9 mouse cellular contexts compared by ENCODE assay signal in genomic region chr14:62341887-62342642, GRCm38 (mm10). TPM values are rescaled to one million over a fixed set of nuclear protein-coding genes. Genes with fewer than 3 reads are reported as not detected.
DNase-seq lines count a peak whose midpoint lies in the region; ATAC-seq and TF ChIP-seq lines count a peak whose summit lies in the region.
"Had no signal": no experiment of that assay in that cellular context is flagged by ENCODE, and none has a peak within 500 bp of the region (broad histone marks: within the 10 kb centered on the region; RNA-seq: fewer than 3 reads in every experiment).

No protein-coding gene starts in this region.

- peak overlapping the region; percentile 70 for H3K27ac ChIP-seq in hindbrain, embryonic 10.5 days
- H3K27ac ChIP-seq in hindbrain, embryonic 11.5 days (ENCODE audit: low read depth, low read length) = no peak overlapping the region
- H3K27ac ChIP-seq in stomach, embryonic 16.5 days (ENCODE audit: low read length) = 0 out of 2 replicates have a peak overlapping the region, but pooled peaks have one; percentile 8
- no peak overlapping the region for H3K27ac ChIP-seq in stomach, postnatal 0 days (replicated peaks)
- peak overlapping the region; percentile 83 for H3K27ac ChIP-seq in embryonic facial prominence, embryonic 15.5 days (replicated peaks)
- H3K27ac ChIP-seq in macrophage = peak overlapping the region; percentile 39; the same call in 1 of the 2 replicates
- H3K27ac ChIP-seq: midbrain, embryonic 12.5 days had no signal

- TF ChIP-seq EP300 in stomach, postnatal 0 days (optimal IDR thresholded peaks at IDR 0.05) = no peak

- H3K4me1 ChIP-seq in hindbrain, embryonic 10.5 days (replicated peaks) = peaks cover 8% of the 10 kb centered on the region
- H3K4me1 ChIP-seq in hindbrain, embryonic 11.5 days (replicated peaks; ENCODE audit: control insufficient read depth, insufficient read depth, low read length) = no peaks in the 10 kb centered on the region
- no peaks in the 10 kb centered on the region; the same call in 1 of the 2 replicates for H3K4me1 ChIP-seq in stomach, embryonic 16.5 days (ENCODE audit: control insufficient read depth, insufficient read depth, low read length)
- H3K4me1 ChIP-seq in stomach, postnatal 0 days (replicated peaks; ENCODE audit: control insufficient read depth, insufficient read depth) = no peaks in the 10 kb centered on the region; the same call in 1 of the 2 replicates
- peaks cover 24% of the 10 kb centered on the region for H3K4me1 ChIP-seq in embryonic facial prominence, embryonic 15.5 days

- DNase-seq in hindbrain, embryonic 10.5 days (ENCODE audit: low spot score) = no peak
- no peak for DNase-seq in hindbrain, embryonic 11.5 days (ENCODE audit: low spot score)
- DNase-seq in stomach, postnatal 0 days (ENCODE audit: low spot score) = no peak
- no peak for DNase-seq in adrenal gland, adult (ENCODE audit: inconsistent age in 2 of 2, low spot score in 1 of 2)
- no peak for DNase-seq in kidney, adult 18-20 months

- TF ChIP-seq CTCF in stomach, postnatal 0 days (IDR thresholded peaks at IDR 0.05; ENCODE audit: low read depth) = no peak

- H3K36me3 ChIP-seq in hindbrain, embryonic 10.5 days = peaks cover 7% of the 10 kb centered on the region
- H3K36me3 ChIP-seq in hindbrain, embryonic 11.5 days (ENCODE audit: control insufficient read depth, insufficient read depth, low read length) = no peaks in the 10 kb centered on the region
- no peaks in the 10 kb centered on the region for H3K36me3 ChIP-seq in stomach, embryonic 16.5 days (ENCODE audit: control insufficient read depth, insufficient read depth, low read length)
- no peaks in the 10 kb centered on the region for H3K36me3 ChIP-seq in stomach, postnatal 0 days (ENCODE audit: control insufficient read depth, insufficient read depth, low read length)
- no peaks in the 10 kb centered on the region for H3K36me3 ChIP-seq in embryonic facial prominence, embryonic 15.5 days
- H3K36me3 ChIP-seq in macrophage (ENCODE audit: inconsistent target) = no peaks in the 10 kb centered on the region
- H3K36me3 ChIP-seq: midbrain, embryonic 12.5 days had no signal

- H3K9ac ChIP-seq in hindbrain, embryonic 11.5 days (ENCODE audit: low read depth, low read length) = no peak overlapping the region
- no peak overlapping the region for H3K9ac ChIP-seq in stomach, embryonic 16.5 days (ENCODE audit: low read length)
- no peak overlapping the region for H3K9ac ChIP-seq in stomach, postnatal 0 days (ENCODE audit: low read length)
- no peak overlapping the region for H3K9ac ChIP-seq in embryonic facial prominence, embryonic 15.5 days
- H3K9ac ChIP-seq: midbrain, embryonic 12.5 days had no signal

- H3K27me3 ChIP-seq in hindbrain, embryonic 10.5 days (ENCODE audit: insufficient read depth, poor library complexity, severe bottlenecking) = no peaks in the 10 kb centered on the region
- H3K27me3 ChIP-seq in hindbrain, embryonic 11.5 days (ENCODE audit: control insufficient read depth, insufficient read depth, low read length) = no peaks in the 10 kb centered on the region
- no peaks in the 10 kb centered on the region for H3K27me3 ChIP-seq in stomach, embryonic 16.5 days (ENCODE audit: control insufficient read depth, insufficient read depth, low read length)
- no peaks in the 10 kb centered on the region for H3K27me3 ChIP-seq in stomach, postnatal 0 days (ENCODE audit: control insufficient read depth, insufficient read depth, low read length)
- no peaks in the 10 kb centered on the region for H3K27me3 ChIP-seq in embryonic facial prominence, embryonic 15.5 days
- H3K27me3 ChIP-seq: midbrain, embryonic 12.5 days had no signal

- H3K4me3 ChIP-seq in hindbrain, embryonic 10.5 days = no peak overlapping the region
- H3K4me3 ChIP-seq in hindbrain, embryonic 11.5 days (ENCODE audit: low read depth, low read length) = no peak overlapping the region
- H3K4me3 ChIP-seq in stomach, embryonic 16.5 days (replicated peaks; ENCODE audit: low read length) = no peak overlapping the region
- H3K4me3 ChIP-seq in stomach, postnatal 0 days (ENCODE audit: low read depth, low read length) = no peak overlapping the region
- no peak overlapping the region for H3K4me3 ChIP-seq in embryonic facial prominence, embryonic 15.5 days (replicated peaks)
- no peak overlapping the region for H3K4me3 ChIP-seq in macrophage (ENCODE audit: inconsistent target)
- H3K4me3 ChIP-seq: midbrain, embryonic 12.5 days had no signal

- H3K9me3 ChIP-seq in hindbrain, embryonic 10.5 days = no peaks in the 10 kb centered on the region
- H3K9me3 ChIP-seq in hindbrain, embryonic 11.5 days (ENCODE audit: control insufficient read depth, low read length) = no peaks in the 10 kb centered on the region
- no peaks in the 10 kb centered on the region for H3K9me3 ChIP-seq in stomach, embryonic 16.5 days (replicated peaks; ENCODE audit: control insufficient read depth, low read length)
- H3K9me3 ChIP-seq in stomach, postnatal 0 days (ENCODE audit: control insufficient read depth, low read length) = no peaks in the 10 kb centered on the region
- H3K9me3 ChIP-seq in embryonic facial prominence, embryonic 15.5 days (replicated peaks) = no peaks in the 10 kb centered on the region
- H3K9me3 ChIP-seq: midbrain, embryonic 12.5 days had no signal

- no peak for ATAC-seq in hindbrain, embryonic 11.5 days (ENCODE audit: low FRiP score)
- no peak for ATAC-seq in stomach, embryonic 16.5 days (ENCODE audit: insufficient read depth, low FRiP score)
- ATAC-seq in stomach, postnatal 0 days (ENCODE audit: low FRiP score, low TSS enrichment) = no peak
- ATAC-seq in embryonic facial prominence, embryonic 15.5 days (ENCODE audit: insufficient number of reproducible peaks, low FRiP score, low TSS enrichment, low read depth) = no peak

- 83% methylated on average over 8 of the region's 8 CpGs for WGBS in hindbrain, embryonic 10.5 days
- 79% methylated on average over 8 of the region's 8 CpGs for WGBS in hindbrain, embryonic 11.5 days
- 58% methylated on average over 8 of the region's 8 CpGs for WGBS in stomach, embryonic 16.5 days
- 50% methylated on average over 8 of the region's 8 CpGs for WGBS in stomach, postnatal 0 days
- WGBS in embryonic facial prominence, embryonic 15.5 days = 39% methylated on average over 8 of the region's 8 CpGs
- WGBS in macrophage (ENCODE audit: missing documents) = 90% methylated on average over 8 of the region's 8 CpGs

- peaks cover 43% of the 10 kb centered on the region; the same call in 1 of the 2 replicates for H3K79me2 ChIP-seq in macrophage (ENCODE audit: inconsistent target)

- H3K4me2 ChIP-seq in hindbrain, embryonic 11.5 days (replicated peaks; ENCODE audit: low read depth, low read length) = no peak overlapping the region
- no peak overlapping the region for H3K4me2 ChIP-seq in stomach, embryonic 16.5 days (ENCODE audit: low read depth, low read length)
- H3K4me2 ChIP-seq in stomach, postnatal 0 days (replicated peaks; ENCODE audit: low read depth) = no peak overlapping the region
- 0 out of 2 replicates have a peak overlapping the region, but pooled peaks have one; percentile 2 for H3K4me2 ChIP-seq in embryonic facial prominence, embryonic 15.5 days (replicated peaks)
- H3K4me2 ChIP-seq: midbrain, embryonic 12.5 days had no signal

RNA-seq across cellular contexts. Expression of gene Dleu7, which starts 49.2 kb away (rescaled TPM):
- polyA plus RNA-seq in hindbrain, embryonic 10.5 days (2016; fragmentation: Nextera tagmentation; extraction: Ambion mirVana) = 1.8 and 1.9 TPM in 2 replicates
- polyA plus RNA-seq in hindbrain, embryonic 11.5 days (2014; fragmentation: Nextera tagmentation; extraction: Ambion mirVana) = 1.4 and 1.6 TPM in 2 replicates
- polyA plus RNA-seq in stomach, embryonic 16.5 days (2015; fragmentation: Nextera tagmentation; extraction: Ambion mirVana) = 0.29 and 0.36 TPM in 2 replicates
- 0.18 TPM in 2 replicates for polyA plus RNA-seq in stomach, postnatal 0 days (2015; fragmentation: Nextera tagmentation; extraction: Ambion mirVana)
- polyA plus RNA-seq in embryonic facial prominence, embryonic 15.5 days (2015; fragmentation: Nextera tagmentation; extraction: Ambion mirVana) = 1.8 and 2.2 TPM in 2 replicates
- total RNA-seq in macrophage (2018; cell fraction: chromatin; rRNA removed) = not detected
- total RNA-seq in macrophage (2018; cell fraction: cytosol; rRNA removed) = not detected
- not detected for total RNA-seq in macrophage (2018; cell fraction: nucleus; rRNA removed)
- polyA plus RNA-seq in macrophage (2018) = not detected in 3 replicates

RNA-seq across cellular contexts. Expression of gene Rnaseh2b, which starts 49.7 kb away (rescaled TPM):
- polyA plus RNA-seq in hindbrain, embryonic 10.5 days (2016; fragmentation: Nextera tagmentation; extraction: Ambion mirVana) = 60.7 TPM in 2 replicates
- 62.1 and 62.9 TPM in 2 replicates for polyA plus RNA-seq in hindbrain, embryonic 11.5 days (2014; fragmentation: Nextera tagmentation; extraction: Ambion mirVana)
- 43.7 and 46.6 TPM in 2 replicates for polyA plus RNA-seq in stomach, embryonic 16.5 days (2015; fragmentation: Nextera tagmentation; extraction: Ambion mirVana)
- polyA plus RNA-seq in stomach, postnatal 0 days (2015; fragmentation: Nextera tagmentation; extraction: Ambion mirVana) = 36.7 and 38.6 TPM in 2 replicates
- 48.0 and 48.9 TPM in 2 replicates for polyA plus RNA-seq in embryonic facial prominence, embryonic 15.5 days (2015; fragmentation: Nextera tagmentation; extraction: Ambion mirVana)
- total RNA-seq in macrophage (2018; cell fraction: chromatin; rRNA removed) = 10 to 100 TPM in 23 of 26 experiments, 1 to 10 TPM in 3; 7.2 to 37.6 (median 16.3) TPM
- total RNA-seq in macrophage (2018; cell fraction: cytosol; rRNA removed) = 10 to 100 TPM; 12.0 to 23.6 (median 18.2) TPM
- 10 to 100 TPM in 21 of 26 experiments, 1 to 10 TPM in 5; 8.0 to 21.3 (median 12.3) TPM for total RNA-seq in macrophage (2018; cell fraction: nucleus; rRNA removed)
- polyA plus RNA-seq in macrophage (2018) = 17.4 to 24.0 TPM (median 22.1 TPM) in 3 replicates

Comparison
In these comparisons a context has a peak if more than half of its experiments do, and no peak if none do; other contexts are left out.
1. H3K27ac ChIP-seq: peak in hindbrain, embryonic 10.5 days (single experiment), stomach, embryonic 16.5 days (single experiment), embryonic facial prominence, embryonic 15.5 days (single experiment) and macrophage (single experiment); none in hindbrain, embryonic 11.5 days (single experiment) and stomach, postnatal 0 days (single experiment).